Mouse (Mus musculus): Measurements from ENCODE around the gene Tmem161a. TPM values are rescaled to one million over a fixed set of nuclear protein-coding genes. Genes with fewer than 3 reads are reported as not detected.

Gene Tmem161a
- 10 to 100 TPM; 44.1 to 50.8 TPM for total RNA-seq (2021)

- DNase-seq (ENCODE audit: low spot score in 2 of 2) = peak; percentile 94 to 97
- intact Hi-C loops (cut with DNase I) = no loop called here
These were observed at the start of gene Tmem161a for GRCm38 (mm10) chr8:70172043-70172681. Gene Tmem161a (plus strand): TSS chr8:70172356.

GRCm38 (mm10) chr8:70122863-70123262 lies 49.3 kb upstream of the Tmem161a start:
- intact Hi-C loops (cut with DNase I) = loop anchor here (2.0 kb wide), 1 partner anchor 36 kb away; no protein-coding TSS in a partner anchor
- no peak for DNase-seq (ENCODE audit: low spot score in 2 of 2)

DNA sequence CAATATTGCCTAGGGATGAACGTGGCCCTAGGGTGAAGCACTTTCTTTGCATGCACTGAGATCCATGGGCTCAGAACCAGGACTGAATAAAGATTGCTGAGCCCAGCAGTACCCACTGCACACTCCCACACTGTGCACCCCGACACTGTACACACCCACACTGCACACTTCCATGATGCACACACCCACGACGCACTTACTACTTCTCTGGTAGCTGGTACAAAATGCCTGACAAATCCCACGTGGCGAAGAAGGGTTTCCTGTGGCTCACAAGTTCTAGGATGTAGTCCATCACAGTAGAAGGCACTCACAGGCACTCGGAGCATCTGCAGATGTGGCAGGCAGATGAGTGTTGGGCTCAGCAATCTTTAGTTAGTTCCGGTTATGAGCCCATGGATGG lies 47.2 kb upstream of the Tmem161a start:
- intact Hi-C loops (cut with DNase I) = no loop called here

DNA sequence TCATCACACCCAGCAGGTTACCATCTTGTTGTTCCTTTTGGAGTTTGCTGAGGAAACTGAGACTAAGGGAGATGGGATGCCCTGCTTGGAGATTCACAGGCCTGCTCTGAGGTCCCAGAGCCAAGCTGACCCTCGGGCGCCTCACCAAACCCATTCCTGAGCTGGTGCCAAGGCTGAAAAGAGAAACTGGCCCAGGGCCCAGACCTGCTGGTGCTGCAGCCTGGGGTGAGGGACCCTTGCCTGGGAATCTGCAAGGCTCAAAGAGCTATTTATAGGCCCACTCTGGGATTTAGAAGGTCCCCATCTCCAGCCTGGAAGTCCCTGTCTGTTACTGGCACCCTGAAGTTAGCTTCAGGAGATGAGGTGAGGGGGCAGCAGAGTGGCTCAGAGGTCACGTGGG lies 43.7 kb upstream of the Tmem161a start:
- DNase-seq (ENCODE audit: low spot score in 2 of 2) = peak; percentile 57 to 60
- intact Hi-C loops (cut with DNase I) = no loop called here

More for the DNA sequence above, 47.2 kb upstream of the Tmem161a start:
- peak in 1 of 2 experiments; percentile 69 for DNase-seq (ENCODE audit: low spot score in 2 of 2)

DNA sequence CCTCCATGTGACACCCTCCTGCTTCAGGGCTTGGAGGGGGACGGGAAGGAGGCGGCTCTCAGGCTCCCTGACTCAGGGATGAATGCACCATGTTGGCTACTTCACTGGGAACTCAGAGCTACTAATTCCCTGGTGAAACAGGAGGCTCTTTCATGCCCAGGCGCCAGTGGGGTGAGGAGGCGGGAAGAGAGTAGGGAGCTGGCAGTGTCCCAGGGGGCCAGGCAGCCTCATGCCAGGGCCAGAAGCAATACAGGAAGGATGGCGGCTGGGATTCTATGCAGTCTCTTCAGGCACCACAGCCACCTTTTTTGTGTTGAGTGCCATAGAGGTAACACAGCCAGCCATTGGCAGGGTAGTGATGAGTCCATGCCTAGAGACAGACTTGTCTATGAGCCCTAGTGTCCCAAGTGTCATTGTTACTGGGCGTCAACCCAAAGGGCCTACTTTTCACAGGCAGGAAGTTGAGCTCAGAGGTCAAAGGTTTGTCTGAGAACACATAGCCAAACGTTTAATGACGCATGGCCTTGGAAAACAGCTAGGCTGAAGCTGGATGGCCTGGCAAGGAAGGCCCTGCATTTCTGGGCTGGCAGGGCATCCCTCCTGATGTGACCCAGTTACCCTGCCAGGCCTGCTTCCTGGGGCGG lies 42.7 kb upstream of the Tmem161a start:
- intact Hi-C loops (cut with DNase I) = no loop called here
- DNase-seq (ENCODE audit: low spot score in 2 of 2) = peak; percentile 67 to 81

- DNase-seq (ENCODE audit: low spot score in 2 of 2) = no peak
- intact Hi-C loops (cut with DNase I) = no loop called here
These were observed 42.1 kb upstream of the Tmem161a start for GRCm38 (mm10) chr8:70130066-70130465.

DNA sequence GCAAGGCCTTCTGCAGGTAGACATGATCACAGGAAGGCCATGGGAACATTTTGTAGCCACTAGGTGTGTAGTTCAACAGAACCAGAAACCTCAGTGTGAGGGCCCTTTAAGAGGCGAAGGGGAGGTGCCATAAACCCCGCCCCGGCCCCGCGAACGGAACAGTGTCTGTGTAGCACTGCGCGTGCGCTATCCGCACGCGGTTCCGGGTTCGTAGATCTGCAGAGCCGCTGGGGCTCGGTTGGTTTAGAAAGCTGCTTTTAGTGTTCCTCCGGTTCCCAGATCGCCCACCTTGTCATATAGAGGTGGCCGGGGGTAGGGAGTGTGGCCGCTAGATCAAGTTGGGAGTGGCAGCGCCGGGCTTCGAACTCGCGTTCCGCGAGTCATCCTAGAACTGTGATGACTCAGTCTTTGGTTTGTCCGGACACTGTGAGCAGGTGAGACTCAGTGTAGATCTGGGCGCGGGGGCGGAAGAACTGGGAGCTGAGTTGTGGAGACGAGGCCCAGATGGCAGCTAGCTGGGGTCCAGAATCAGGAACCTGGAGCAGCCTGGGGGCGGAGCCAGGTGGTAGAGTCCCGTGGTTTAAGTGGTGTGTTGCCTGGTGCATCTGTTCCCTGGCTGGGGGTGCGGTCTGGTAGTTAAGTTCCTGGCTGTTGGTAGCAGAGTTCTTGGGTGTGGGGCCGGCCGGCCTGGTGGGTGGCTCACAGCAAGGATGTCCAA lies 40.8 kb upstream of the Tmem161a start, which contains the start of gene Nr2c2ap:
Nr2c2ap (plus strand) TSS at position 168 of the 718 bp plus-strand sequence.
- intact Hi-C loops (cut with DNase I) = no loop called here
- DNase-seq (ENCODE audit: low spot score in 2 of 2) = peak; percentile 81 to 83

DNA sequence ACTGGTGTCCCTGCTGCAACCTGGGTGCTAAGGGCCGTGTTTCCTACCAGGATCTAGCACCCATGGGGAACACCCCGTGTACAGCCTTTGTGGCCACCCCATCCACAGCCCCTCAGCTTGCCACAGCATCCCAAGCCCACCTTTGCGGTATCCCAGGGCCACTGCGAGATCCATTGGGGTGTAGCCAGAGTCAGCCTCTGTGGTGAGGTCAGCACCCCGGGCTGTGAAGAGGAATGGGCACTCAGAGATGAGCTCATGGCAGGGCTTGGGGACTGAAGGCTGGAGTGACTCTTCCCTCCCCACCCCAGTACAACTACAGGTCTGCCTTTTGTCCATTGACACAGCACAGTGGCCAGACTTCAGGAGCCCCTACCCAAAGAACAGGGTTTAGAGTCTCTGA lies 38.1 kb upstream of the Tmem161a start:
- DNase-seq (ENCODE audit: low spot score in 2 of 2) = no peak
- intact Hi-C loops (cut with DNase I) = no loop called here

DNA sequence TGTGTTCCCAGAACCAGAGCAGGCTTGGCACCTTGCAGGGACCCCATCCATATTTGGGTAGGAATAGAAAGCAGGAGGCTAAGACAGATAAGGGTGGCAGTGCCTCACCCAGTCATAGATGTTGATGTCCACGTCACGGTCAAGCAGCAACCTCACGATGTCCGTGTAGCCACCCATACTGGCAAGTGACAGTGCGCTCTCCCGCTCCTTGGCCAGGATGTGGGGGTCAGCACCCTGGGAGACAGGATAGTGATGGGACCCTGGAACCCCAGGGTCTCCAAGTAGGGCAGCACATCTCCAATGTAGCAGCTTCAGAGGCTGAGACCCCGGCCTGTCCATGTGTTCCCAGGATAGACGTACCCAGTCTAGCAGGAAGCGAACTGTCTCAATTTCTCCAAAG lies 37.2 kb upstream of the Tmem161a start:
- DNase-seq (ENCODE audit: low spot score in 2 of 2) = no peak
- intact Hi-C loops (cut with DNase I) = no loop called here

DNA sequence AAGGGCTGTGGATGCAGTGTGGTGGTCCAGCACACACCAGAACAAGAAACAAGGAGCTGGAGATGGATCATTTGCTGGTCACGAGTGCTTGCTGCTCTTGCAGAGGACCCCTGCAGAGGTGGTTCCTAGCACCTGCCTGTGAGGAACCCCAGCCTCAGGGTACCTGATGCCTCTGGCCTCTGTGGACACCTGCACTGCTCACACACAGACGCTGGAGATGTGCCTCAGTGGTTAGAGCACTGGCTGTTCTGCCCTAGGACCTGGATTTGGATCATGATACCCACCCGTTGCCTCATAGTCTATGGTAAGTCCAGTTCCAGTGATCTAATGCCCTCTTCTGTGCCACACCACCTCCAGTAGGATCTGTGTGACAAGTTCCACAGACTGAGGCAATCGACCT lies 35.6 kb upstream of the Tmem161a start:
- DNase-seq (ENCODE audit: low spot score in 2 of 2) = no peak
- intact Hi-C loops (cut with DNase I) = no loop called here

DNA sequence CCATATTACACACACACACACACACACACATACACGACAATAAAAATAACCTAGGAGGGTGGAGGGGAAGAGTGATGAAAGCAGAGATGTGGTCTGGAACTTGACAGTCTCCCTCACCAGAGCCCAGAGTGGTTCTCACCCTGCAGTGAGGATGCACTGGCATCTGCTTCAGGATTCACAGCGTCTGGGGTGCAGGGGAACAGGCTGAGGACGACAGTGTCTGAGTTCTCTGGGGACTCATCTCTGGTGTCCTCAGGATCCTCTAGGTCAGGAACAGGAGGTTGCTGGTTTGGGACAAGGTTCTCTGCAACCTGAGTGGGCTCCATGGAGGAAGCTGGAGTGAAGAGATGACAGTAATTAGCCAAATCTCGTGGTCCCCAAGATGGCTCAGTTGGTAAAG lies 34.3 kb upstream of the Tmem161a start:
- DNase-seq (ENCODE audit: low spot score in 2 of 2) = no peak
- intact Hi-C loops (cut with DNase I) = no loop called here

GRCm38 (mm10) chr8:70139026-70139857 lies 32.9 kb upstream of the Tmem161a start, which contains the start of the genes Rfxank, Borcs8 and Mef2b:
Gene Rfxank (minus strand): TSS chr8:70139154.
Gene Borcs8 (plus strand): TSS chr8:70139499.
Gene Mef2b (plus strand): TSS chr8:70139711.
- intact Hi-C loops (cut with DNase I) = no loop called here
- peak; percentile 98 to 99 for DNase-seq (ENCODE audit: low spot score in 2 of 2)

DNA sequence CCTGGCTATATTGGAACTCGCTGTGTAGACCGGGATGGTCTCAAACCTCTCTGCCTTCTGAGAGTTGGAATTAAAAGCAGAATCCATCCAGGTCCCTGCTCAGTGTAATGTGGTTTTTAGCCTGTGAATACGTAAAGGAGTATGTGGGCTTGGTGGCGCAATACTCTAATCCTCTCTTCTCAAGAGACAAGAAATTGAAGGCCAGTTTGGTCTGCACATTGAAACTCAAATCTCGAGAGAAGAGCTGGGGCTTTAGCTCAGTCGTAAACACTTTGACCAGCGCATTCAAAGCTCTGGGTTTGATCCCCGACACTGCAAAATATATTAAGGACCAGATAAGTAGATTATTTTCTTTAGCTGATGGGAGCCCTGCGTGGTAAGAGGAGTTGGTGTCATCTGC lies 32.2 kb upstream of the Tmem161a start:
- intact Hi-C loops (cut with DNase I) = no loop called here

DNA sequence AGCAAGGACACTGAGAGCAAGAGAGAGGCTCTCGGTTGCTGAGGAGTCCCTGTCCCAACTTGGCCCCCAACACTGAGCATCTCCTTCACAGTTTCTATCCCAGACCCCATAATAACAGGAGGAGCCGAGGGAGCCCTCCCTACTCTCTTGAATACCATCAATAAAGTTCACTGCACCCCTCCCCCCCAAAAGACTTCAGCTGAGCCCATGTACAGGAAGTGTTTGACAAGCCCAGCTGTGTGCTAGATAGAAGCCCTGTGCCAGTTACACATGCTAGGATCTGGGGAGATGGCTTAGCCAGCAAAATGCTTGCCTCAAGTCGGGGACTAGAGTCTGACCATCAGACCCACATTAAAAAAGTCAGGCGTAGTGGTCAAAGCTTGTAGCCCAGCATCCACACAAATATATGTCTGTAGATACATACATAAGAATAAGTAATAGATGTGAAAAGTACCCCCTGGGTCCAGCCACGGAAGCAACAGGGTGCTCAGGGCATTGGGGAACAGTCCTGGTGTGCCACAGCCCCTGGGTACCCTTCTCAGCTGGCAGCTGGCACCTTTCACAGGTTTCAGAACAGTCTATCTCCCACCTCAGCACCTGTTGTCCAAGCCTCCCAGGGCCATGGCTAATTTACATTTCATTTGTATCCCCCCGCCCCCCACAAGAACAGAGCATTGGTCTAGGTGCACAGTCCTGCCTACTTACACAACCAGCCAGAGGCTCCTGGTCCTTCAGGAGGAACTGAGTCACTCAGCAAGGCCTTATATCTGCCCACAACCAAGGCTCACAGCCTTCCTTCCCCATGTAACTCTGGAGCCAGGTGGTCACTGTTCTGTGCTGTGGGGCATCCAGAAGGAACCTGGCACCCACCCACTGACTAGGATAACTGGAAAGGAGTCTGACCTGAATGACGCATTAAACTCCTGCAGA lies 24.2 kb upstream of the Tmem161a start:
- intact Hi-C loops (cut with DNase I) = no loop called here
- no peak for DNase-seq (ENCODE audit: low spot score in 2 of 2)

More for the DNA sequence above, 32.2 kb upstream of the Tmem161a start:
- no peak for DNase-seq (ENCODE audit: low spot score in 2 of 2)

GRCm38 (mm10) chr8:70150158-70150557 lies 22.0 kb upstream of the Tmem161a start:
- DNase-seq (ENCODE audit: low spot score in 2 of 2) = no peak
- intact Hi-C loops (cut with DNase I) = no loop called here

DNA sequence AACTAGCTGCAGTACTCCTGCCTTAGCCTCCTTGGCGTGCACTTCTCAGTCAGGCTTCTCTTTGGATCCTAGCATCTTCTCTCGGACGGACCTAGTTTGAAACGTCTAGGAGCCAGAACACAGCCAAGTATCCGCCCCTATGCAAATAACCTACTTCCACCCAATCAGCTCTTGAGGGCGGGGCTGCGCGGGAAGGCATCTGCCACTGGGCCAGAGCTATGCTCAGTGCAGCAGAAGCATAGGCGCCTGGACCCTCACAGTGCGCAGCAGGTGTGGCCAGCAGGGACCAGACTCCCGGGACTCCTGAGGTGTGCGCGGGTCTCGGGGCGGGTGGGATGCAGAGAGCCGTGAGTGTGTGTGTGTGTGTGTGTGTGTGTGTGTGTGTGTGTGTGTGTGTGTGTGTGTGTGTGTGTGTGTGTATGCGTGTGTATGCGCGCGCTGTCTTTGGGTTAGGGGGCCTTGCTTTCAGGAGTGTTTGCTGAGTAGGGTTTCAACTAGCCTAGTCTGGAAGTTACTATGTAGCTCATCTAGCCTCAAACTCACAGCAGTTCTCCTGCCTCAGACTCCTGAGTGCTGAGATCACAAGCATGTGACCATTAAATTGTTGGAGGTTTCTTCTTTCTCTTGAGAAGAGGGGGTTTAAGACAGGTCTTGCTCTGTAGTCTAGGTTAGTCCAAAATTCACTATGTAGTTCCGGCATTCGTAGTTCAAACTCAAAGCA lies 19.5 kb upstream of the Tmem161a start:
- intact Hi-C loops (cut with DNase I) = no loop called here
- DNase-seq (ENCODE audit: low spot score in 2 of 2) = peak; percentile 35 to 63

- DNase-seq (ENCODE audit: low spot score in 2 of 2) = no peak
These were observed 14.8 kb upstream of the Tmem161a start for GRCm38 (mm10) chr8:70157240-70157800.

More at GRCm38 (mm10) chr8:70157240-70157800, 14.8 kb upstream of the Tmem161a start:
- intact Hi-C loops (cut with DNase I) = no loop called here
